Mouse (Mus musculus) c-Kit-negative CD71-positive TER-119-positive erythroid progenitor cells, embryonic 14.5 days (primary cell): Measurements from ENCODE around the gene Ank2.

Experiments
- DNase-seq: peaks from one replicate; pipeline ENCODE4 v3.0.0-alpha.2; 2013; ENCODE audit warnings: low read depth, low spot score

Gene Ank2

DNA sequence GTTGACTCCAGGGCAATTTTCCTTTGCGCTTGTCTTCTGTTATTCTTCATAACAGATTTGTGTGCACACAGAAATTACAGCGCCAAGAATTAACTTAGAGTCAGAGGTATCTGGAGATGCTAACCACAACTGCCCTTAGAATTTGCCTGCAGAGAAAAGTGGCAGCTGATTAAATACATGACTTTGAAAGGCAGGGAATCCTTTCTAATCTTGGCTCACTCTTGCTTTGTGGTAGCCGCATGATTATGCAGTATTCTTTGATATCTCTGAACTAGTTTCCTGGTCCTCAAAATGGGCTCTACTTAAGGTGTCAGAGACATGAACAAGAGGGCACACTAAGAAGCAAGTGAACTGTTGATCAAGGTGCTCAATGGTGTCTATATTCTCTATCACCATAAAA lies 518.0 kb downstream of the Ank2 start:
- no peak for DNase-seq

DNA sequence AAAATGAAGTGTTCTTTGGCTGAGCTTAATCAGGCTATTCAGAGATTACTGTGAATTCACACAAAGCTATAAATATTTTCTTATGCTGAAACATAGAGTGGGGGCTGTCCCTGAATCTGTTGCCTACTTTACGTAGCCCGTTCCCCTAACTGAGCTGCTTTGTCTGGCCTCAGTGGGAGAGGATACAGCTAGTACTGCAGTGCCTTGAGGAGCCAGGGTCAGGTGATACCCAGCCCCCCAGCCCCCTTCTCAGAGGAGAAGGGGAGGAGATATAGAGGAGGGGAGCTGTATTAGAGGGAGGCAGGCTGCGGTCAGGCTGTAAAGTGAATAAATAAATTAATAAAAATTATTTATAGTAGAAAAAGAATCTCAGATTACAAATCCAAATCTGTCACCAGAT lies 519.5 kb downstream of the Ank2 start:
- no peak for DNase-seq

DNA sequence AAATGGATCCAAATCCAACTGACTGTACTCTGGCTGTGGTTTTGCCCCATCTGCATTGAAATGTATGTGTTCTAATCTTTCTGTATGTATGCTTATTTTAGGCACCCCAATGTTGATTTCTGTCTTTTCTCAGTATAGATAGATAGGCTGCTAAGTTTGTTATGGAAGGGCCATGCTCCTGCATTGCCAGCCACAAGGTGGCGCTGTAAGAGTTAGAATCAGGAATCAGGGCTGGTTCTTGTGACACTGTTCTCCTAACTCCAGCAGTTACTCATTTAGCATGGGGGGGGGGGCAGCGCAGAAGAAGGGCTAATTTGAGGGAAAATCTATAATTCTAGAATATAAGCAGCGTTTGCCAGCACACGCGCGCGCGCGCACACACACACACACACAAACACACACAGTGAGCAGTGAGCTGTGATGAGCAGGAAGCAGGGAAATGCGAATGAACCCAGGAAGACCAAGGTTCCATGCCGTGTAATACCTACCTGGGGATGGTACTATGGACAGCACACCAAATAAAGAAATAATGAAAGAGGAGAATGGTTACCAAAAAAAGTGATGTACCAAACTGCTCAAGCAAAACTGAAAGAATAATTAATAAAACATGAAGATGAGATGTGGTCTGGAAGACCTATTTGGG lies 520.3 kb downstream of the Ank2 start:
- peak; percentile 1 for DNase-seq

DNA sequence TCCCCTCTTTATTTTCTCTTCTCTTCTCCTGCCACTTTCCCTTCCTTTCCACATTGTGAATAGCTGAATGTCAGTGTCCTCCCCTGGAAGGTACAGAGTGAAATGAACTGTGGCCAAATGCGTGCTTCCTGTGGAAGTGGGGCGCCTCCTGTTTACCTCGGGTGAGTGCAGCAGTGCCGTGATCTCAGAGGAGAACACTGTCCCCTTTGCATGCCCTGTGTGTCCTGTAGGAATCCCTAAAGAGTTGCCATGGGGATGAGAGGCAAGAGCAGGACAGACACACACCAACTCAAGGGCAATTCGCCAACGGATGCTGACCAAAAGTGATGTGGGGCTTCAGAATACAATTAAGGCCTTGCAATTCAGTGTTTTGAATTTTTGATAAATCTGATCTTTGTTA lies 521.8 kb downstream of the Ank2 start:
- no peak for DNase-seq

DNA sequence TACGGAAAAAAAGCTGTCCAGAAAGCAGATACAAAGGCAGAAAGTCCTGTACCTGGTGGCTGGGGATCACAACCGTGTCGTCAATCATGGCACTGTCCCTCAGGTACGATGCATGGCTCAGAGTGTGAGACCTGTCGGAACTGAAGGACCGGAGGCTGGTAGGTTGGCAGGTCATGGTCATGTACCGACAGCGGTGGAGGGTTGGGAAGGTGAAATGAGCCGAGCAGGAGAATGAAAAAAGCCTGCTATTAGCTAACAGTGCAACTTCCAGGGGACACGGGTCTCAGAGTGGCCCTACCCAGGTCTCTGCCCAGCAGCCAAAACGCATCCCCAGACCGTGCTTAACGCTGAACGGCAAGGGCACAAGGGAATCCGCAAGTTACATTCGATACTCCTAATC lies 522.4 kb downstream of the Ank2 start:
- DNase-seq = no peak

DNA sequence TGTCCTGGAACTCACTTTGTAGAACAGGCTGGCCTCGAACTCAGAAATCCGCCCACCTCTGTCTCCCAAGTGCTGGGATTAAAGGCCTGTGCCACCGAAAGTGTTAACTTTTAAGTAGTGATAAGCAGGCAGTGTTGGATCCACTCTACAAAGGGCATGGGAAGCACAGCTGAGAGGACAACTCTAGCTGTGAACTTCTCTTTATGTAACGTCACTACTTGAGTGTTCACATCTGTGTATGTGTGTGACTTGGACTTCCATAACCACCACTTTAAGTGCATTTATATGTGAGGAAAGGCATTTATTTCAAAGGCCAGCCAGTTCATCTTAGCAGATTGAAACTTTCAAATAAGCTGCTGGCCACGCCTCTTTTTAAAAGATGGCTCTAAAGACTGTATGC lies 523.7 kb downstream of the Ank2 start:
- DNase-seq = no peak

DNA sequence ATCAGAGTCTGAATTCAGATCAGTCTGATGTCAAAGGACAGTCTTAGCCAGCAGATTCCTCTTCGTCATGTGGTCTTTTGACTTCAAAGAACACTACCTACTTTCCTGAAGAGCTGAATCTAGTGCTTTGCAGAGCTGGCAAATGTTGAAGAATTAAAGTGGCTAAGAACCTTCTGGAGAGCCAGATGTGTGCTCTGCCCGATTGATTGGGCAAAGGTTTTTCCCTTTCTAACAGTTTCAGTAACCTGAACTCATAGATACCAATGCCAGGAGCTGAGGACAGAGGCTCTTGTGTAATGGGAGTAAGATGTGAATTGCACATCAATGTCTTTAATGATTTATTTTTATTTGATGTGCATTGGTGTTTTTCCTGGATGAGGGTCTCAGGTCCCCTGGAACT lies 525.6 kb downstream of the Ank2 start:
- DNase-seq = no peak

DNA sequence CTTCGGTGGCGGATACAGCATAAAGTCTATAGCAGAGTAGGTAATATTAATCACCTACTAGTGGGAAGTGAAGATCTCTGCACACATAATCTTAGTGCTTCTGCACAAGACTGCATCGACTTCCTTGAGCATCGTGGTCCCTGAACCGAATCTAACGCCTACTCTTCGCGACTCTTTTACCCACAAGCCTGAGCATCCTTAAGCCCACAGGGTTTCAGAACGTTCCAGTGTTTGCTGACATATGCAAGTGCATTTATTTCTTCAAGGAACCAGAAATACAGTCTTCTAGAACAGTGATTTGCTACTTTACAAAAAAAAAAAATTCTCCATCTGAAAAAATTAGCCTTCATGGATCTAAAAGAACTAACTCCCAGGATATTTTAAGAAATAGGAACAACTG lies 527.6 kb downstream of the Ank2 start:
- no peak for DNase-seq

DNA sequence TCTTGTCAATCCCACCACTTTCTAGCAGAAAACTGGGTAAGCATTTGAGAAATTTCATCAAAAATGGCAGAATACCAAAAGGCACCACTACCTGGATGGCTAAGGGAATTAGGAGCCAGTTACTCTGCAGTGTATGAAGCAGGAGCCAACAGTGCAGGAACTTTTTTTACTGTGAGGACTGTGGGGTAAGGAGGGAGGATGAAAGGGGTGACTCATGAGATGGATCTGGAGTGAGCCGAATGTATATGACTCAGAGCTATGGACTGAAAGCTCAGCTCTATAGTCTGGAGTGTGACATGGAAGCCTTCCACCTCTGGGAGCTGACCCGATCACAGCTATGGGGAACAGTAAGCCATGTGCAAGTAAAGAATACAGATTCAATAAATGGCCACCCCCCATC lies 530.4 kb downstream of the Ank2 start:
- no peak for DNase-seq

DNA sequence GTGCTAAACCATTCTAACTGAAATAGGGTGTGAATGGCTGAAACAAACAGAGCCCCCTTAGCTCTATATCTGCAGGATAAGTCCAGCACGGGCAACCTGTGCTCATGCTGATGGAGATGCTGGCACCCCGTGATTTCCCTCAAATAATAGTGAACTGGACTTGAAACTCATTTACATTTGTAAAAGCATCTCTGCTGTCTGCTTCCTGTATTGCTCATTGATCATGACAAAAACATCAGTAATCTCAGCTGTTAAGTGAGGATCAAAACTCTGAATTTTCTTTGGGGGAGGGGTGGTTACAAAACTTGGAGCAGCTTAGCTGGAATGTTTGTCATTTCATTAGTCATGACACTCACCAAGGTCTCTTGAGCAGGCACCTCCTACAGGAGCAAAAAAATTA lies 533.4 kb downstream of the Ank2 start:
- no peak for DNase-seq

DNA sequence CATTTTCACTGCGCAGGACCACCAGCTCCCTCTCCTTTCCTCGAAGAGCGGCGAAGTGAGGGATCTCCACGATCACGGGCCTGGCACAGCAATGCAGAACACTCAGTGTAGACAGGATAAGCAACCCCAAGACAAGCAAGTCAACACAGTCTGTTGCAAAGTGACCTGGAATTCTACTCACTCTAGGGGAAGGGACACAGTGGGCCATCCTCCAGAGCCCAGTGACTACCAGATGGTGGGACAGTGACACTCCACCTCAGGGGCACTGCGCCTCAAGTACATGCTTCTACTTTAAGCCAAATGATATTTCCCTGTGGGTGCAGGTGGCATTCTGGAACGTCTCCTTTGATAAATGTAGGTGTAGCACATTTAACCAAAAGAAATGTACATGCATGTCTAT lies 536.8 kb downstream of the Ank2 start:
- no peak for DNase-seq

DNA sequence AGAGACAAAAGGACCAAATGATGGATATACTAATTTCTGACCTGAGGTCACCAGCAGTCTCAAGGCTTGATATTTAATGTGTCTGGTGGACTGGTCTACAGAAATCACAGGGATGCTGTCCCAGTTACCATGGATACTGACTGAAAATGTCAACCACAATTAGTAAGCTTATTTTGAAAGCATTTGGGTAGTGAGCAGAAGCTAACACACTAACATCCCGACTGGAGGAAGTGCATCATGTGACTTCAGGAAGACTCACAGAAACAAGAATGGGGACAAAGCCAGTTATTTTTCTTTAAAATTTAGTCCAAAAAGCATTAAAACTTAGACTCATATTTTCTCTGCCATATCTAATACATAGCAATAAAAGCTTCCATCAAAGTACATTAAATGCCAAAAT lies 546.5 kb downstream of the Ank2 start:
- DNase-seq = no peak

DNA sequence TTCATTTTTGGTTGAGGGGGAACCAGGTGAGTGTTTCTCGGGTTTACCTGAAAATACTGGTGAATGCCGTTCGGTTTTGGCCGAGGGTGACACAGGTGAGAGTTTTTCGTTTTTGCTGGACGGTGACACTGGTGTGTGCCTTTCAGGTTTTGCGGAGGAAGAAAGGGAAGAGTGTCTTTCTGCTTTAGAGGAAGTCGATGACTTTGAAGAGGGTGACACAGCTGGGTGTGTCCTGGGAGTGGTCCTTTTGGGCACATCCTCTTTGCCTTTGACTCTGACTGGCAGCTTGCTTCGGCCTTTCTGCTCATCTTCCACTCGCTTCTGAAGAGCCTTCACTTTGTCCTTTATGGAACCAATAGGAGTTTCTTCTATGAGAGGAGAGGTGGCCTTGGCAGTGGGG lies 552.6 kb downstream of the Ank2 start:
- no peak for DNase-seq

DNA sequence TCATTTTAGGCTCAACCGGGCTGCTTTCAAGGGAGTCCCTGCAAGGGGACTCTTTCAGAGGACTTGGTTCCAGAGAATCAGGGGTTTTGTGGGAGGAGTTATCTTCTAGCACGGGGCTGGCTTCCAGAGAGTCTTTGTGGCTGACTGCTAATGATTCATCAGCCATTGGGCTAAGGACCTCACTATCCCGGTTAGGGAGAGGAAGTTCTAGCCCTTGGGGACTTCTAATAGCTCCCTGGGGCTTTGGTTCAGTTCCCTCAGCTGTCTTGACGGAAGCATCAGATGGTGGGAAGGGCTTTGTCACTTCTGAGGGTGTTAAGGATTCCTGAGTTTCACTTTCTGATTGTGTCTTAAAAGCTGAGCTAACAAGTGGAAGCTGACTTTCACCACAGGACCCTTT lies 554.3 kb downstream of the Ank2 start:
- DNase-seq = no peak

DNA sequence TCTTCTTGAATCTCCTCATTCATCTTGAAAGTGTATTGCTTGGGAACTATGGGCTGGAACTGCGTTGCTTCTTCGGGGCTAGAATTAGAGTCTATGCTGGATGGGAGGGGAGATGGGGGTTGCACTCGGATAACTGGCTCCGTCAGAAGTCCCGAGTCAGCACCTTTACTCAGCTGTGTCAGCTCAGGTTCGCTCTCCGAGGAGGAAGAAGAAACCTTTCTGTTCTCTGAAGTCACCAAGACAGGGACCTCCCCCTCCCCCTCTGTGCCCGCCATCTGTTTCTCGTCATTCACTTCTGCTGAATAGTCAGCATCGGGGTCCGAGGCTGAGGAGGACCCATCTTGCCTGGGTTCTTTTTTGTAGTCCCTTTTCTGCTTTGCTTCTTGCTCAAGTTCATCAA lies 555.1 kb downstream of the Ank2 start:
- no peak for DNase-seq

DNA sequence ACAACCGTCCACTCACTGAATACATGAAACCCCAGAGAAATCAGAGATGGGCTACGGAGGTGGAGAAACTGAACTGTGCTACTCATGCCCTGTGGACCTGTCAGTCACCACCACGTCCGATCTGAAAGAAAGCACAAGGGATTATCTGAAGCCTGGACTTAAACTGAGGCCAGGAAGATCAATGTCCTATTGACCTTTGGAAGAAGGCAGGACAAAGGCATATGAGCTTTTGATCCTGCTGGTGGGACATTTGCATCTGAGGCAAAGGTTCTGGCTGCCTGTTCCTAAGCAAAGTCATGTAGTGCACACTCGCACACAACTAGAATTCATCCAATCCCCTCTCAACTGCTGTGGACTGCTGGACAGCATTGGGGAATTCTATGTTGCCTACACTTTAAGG lies 558.7 kb downstream of the Ank2 start:
- no peak for DNase-seq

DNA sequence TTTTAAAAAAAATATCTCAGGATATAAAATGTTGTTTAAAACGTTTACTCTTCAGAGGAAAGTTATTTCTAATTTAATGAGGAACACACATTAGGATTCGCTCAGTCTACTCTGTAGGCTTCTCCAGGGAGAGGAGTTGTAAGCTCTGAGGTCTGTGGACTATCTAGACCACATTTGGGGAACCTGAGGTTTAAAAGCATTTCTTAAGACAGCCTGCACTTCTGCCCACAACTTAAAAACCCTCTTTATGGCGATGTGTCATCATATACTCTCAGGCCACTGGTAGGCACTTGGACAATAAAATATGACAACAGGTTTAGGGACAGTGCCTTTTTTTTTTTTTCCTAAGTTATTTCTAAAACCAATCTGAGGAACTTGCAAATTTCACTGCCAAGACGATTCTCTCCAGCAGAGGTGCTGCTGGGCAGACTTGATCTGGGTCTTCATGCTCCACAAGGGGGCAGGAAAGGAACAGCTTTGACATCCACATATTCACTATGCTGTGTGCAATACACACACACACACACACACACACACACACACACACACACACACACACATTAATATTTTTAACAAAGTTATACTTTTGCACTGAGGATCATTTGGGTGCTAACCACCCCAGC lies 567.2 kb downstream of the Ank2 start:
- no peak for DNase-seq

DNA sequence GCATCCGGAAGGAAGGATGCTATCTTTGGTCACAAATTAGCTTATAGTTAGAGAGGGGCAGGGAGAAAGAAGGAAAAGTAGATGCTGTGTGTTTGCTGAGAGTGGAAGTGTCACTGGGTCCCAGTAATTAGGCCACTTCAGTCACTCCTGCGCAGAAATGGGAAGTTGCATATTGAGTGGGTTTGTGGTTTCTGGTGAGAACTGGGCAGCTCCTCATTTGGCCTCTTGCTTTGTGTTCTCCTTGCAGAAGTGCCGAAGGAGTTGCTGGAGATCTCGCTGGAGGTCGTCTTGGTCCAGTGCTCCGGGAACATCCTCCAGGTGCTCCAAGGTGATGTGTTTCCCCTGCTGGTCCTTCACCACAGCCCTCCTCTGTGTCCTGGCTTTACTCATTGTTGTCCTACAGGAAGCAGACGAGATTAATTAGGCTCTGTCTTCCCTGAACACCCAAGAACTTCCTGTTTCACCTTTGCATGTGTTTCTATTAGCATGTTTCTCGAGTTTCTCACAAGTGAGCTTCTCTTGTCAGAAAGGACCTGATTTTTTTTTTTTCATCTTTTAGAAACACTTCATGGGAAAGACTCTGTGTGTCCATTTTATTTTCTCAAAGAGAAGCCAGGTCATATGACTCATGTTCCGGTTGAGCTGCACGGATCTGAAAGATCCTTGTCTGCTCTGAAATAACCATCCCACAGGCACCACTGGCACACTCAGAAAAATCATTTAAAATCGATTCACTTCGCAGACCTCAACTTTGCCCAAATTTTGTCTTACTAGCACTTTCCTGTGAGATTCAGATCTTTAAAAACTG lies 575.4 kb downstream of the Ank2 start:
- no peak for DNase-seq

DNA sequence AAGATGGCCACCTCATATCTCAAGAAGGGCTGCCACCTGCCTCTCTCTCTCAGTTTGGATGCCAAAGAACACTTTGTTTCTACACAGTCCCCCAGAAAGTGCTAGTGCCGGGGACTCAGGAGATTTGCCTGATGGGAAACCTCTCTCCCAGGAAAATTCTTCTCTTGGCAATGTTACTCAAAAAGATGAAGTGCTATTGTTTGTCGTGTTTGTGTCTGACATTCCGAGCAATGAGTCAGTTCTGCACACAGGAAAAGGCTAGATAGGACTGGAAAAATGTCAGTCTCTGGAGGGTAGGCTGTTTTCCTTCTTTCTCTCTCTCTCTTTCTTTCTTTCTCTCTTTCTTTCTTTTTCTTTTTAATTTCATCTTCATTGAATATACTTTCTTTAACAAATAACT lies 577.2 kb downstream of the Ank2 start:
- no peak for DNase-seq

DNA sequence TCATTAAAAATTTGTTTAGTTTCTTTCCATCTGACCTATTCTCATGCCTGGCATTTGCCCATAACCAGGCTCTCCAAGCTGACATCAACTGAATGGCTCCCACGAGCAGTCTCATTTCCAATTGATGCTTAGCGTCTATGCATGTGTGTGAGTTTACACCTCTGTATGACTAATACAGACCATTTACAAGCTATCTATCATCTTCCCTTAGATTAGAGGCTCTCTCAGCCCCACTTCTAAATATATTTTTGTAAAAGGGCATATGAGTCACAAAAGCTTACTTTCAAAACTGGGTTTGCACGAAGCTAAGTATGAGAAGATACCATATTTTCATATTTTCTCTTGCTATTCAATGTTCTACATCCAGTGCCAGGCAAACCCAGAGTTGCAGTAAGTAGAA lies 578.9 kb downstream of the Ank2 start:
- DNase-seq = no peak

DNA sequence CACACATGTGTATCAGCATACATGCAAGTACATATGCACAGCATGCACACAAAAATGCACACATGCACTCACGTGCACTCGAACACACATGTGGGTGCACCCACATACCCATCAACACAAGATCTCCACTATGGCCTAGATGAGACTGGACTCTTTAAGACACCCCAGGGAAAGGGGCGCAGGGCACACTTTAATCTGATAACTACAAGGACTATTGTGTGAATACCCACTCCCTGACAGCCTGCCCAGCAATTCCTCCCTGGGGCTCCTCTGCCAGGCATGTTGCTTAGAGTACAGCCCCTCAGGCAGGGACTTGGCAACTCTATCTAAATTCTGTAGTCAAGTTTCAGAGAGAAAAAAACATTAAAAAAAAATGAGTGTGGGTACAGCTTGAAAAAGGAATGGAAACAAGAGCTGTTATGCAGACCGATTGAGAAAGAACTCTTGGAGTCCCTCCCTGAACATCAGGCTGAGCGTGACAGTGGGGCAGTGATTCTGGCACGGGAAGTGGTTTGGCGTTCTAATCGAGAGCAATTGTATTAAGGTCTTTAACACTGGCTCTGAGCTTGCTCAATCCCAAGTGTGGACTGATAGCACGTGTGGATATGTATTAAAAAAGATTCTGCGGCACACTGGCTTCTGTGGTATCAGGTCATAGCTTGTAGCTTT lies 580.2 kb downstream of the Ank2 start:
- no peak for DNase-seq

DNA sequence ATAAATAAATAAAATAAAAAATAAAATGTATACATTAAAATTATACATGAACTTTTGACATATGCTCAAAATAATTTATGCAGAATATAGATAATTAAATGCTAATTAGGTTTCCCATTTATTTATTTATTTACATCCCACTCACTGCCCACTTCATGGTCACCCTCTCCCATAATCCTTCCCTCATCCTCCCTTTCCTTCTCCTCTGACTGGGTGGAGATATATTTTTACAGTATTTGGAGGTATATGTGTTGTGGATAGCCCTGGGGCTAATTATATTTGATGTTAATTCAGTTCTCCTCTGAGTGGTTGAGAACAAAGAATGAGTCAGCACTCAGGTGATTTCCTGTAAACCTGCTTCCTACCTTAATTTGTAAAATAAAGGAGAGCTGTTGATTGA lies 582.8 kb downstream of the Ank2 start:
- DNase-seq = no peak

DNA sequence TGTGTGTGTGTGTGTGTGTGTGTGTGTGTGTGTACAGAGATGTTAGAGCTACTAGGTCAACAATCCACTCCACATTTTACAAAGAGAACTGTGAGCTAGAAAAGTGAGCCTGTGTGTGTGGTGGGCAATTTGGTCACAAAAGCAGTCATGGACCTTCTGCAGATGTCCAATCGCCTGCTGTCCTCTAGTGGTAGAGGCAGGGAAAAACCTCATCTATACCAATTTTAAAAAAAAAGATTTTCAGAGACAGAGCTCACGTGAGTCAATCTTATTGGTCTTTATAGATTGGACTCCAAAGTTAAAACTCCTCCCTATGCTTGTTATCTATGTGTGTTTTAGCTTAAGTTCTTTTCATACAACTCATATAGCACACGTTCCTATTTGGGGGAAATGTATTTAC lies 595.6 kb downstream of the Ank2 start:
- DNase-seq = no peak
